Mouse (Mus musculus) cerebellum, adult 18-20 months (tissue): ENCODE data around the gene Ap2a1.
A peak's percentile ranks its signal among the peaks of the same experiment; 100 is the strongest.
"Not testable (repeated sequence)": the region's sequence is repeated elsewhere in the genome, so short reads cannot be mapped to it uniquely, and the experiment has no call there.

Experiments
- DNase-seq, 2 experiments: peaks; one replicate each; pipeline ENCODE4 v3.0.0; 2021

Ap2a1 gene

GRCm38 (mm10) chr7:44893197-44893596 lies 36.1 kb downstream of the Ap2a1 start:
- no peak for DNase-seq

GRCm38 (mm10) chr7:44892276-44892921 lies 36.9 kb downstream of the Ap2a1 start, which contains the start of gene Med25:
Med25 (minus strand) TSS chr7:44892712.
- DNase-seq: peak; percentile 86 to 91

GRCm38 (mm10) chr7:44891611-44892010 lies 37.7 kb downstream of the Ap2a1 start:
- DNase-seq: no peak

GRCm38 (mm10) chr7:44890737-44891136 lies 38.6 kb downstream of the Ap2a1 start:
- no peak for DNase-seq

GRCm38 (mm10) chr7:44890180-44890579 lies 39.1 kb downstream of the Ap2a1 start:
- DNase-seq: no peak

- no peak for DNase-seq
Measured at GRCm38 (mm10) chr7:44888256-44889105, 40.8 kb downstream of the Ap2a1 start.

- no peak for DNase-seq
Measured at GRCm38 (mm10) chr7:44886964-44887363, 42.3 kb downstream of the Ap2a1 start.

- DNase-seq: no peak
Measured at GRCm38 (mm10) chr7:44884637-44885036, 44.7 kb downstream of the Ap2a1 start.

GRCm38 (mm10) chr7:44883036-44883435 lies 46.3 kb downstream of the Ap2a1 start:
- no peak for DNase-seq

GRCm38 (mm10) chr7:44877833-44878232 lies 51.5 kb downstream of the Ap2a1 start:
- DNase-seq: no peak

GRCm38 (mm10) chr7:44871774-44872173 lies 57.5 kb downstream of the Ap2a1 start:
- not testable (repeated sequence) for DNase-seq

GRCm38 (mm10) chr7:44871181-44871580 lies 58.1 kb downstream of the Ap2a1 start:
- DNase-seq: no peak

GRCm38 (mm10) chr7:44870614-44871013 lies 58.7 kb downstream of the Ap2a1 start:
- no peak for DNase-seq

- peak; percentile 90 to 97 for DNase-seq
Measured at GRCm38 (mm10) chr7:44869697-44870528, 59.4 kb downstream of the Ap2a1 start, which contains the start of gene Ptov1. Ptov1 (minus strand) TSS chr7:44869788.

- DNase-seq: peak; percentile 63 to 73
Measured at GRCm38 (mm10) chr7:44868919-44869696, 60.2 kb downstream of the Ap2a1 start.

- DNase-seq: peak in 1 of 2 experiments; percentile 32
Measured at GRCm38 (mm10) chr7:44868465-44868864, 60.8 kb downstream of the Ap2a1 start.

GRCm38 (mm10) chr7:44867802-44868201 lies 61.5 kb downstream of the Ap2a1 start:
- no peak for DNase-seq

- no peak for DNase-seq
Measured at GRCm38 (mm10) chr7:44867010-44867702, 62.1 kb downstream of the Ap2a1 start.

- peak in 1 of 2 experiments; percentile 53 for DNase-seq
Measured at GRCm38 (mm10) chr7:44866276-44867009, 62.9 kb downstream of the Ap2a1 start.

- peak in 1 of 2 experiments; percentile 32 for DNase-seq
Measured at GRCm38 (mm10) chr7:44864595-44865542, 64.4 kb downstream of the Ap2a1 start.
